Mouse (Mus musculus) thymus, adult 2 months (tissue): ENCODE results near the gene Dst.

Experiments used
- CTCF ChIP-seq: fragments of 200-500 bp; IDR thresholded peaks from 2 replicates; pipeline ENCODE4 v1.5.1; 2012; ENCODE audit warnings: mild to moderate bottlenecking, control low read depth, low read length, moderate library complexity, borderline replicate concordance; ENCODE audit not compliant: control insufficient read depth, poor library complexity, insufficient read depth; ENCODE audit errors: extremely low read depth
- POLR2A ChIP-seq: fragments of 200-500 bp; IDR thresholded peaks from 2 replicates; pipeline ENCODE4 v1.6.1; 2012; ENCODE audit warnings: mild to moderate bottlenecking, low read length, control low read depth, moderate library complexity; ENCODE audit not compliant: control insufficient read depth, poor library complexity, insufficient read depth; ENCODE audit errors: extremely low read depth

DNA sequence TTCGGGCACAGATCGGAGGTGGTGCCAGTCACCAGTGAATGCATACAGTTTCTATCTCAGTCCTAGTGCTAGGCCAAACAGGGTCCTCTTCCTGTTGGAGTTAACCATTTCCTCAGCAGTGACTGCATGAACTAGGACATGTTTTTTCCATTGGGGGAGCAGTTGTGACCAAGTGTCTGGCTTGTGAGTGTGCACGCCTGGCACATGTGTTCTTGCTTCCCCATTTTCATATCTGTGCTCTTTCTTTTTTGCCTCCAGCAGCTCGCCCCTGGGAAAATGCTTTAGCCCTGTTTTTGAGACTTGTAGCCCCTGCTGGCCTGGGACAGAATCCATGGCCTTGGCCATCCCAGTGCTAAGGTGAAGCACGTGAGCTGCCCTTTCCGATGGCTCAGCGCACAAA lies 164.2 kb downstream of the Dst start:
- TF ChIP-seq CTCF (no peak), POLR2A (no peak)
